Mouse (Mus musculus) megakaryocyte, embryonic 14.5 days (primary cell): Measurements from ENCODE around the gene Klf3.

ENCODE experiments used
- FLI1 ChIP-seq: IDR thresholded peaks from 2 replicates; pipeline ENCODE4 v1.6.1; 2012; ENCODE audit warnings: low read length, inconsistent platforms, mixed read lengths
- GATA1 ChIP-seq: IDR thresholded peaks from 3 replicates; pipeline ENCODE4 v1.6.1; 2012; ENCODE audit warnings: mixed read lengths, low read length, inconsistent platforms, borderline replicate concordance

DNA sequence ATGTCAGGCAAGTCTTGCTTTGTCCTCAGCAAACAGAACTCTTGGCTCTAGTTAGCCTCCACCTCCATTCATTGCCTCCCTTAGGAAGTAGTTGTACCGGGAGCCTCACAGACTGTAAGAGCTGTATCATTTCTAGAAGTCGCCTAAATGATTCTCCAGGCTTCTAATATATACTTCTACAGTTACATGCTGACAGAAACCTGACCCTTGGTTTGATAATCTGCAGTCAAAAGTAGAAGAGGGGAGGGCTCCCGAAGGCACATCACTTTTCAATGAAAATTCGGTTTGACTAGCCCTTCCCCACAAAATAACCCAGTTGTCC, 9.8 kb downstream of the Klf3 start:
- TF ChIP-seq GATA1 (no peak), FLI1 (no peak)
